Mouse (Mus musculus) limb, embryonic 11.5 days (tissue): ENCODE measurements at regions not wholly inside any gene's neighbourhood (a gene's known extent, or its start where the extent isn't known, plus 50 kb on each side); places are given as distances from the start of the nearest gene placed in this dataset.
A peak's percentile ranks its signal among the peaks of the same experiment; 100 is the strongest.

Source experiments
- ATAC-seq: fragments of 200-750 bp; cut with Nextera tagmentation; 2 replicates; pipeline ENCODE4 v1.8.0; 2017; ENCODE audit warnings: low read depth; ENCODE audit not compliant: insufficient number of reproducible peaks, low FRiP score, low TSS enrichment
- DNase-seq: peaks from one replicate; pipeline ENCODE4 v3.0.0-alpha.2; 2015; ENCODE audit warnings: low spot score
- H3K27ac ChIP-seq: fragments of 300-500 bp; sonication (generic); replicated peaks from 2 replicates; pipeline ENCODE4 v1.5.1; 2014; ENCODE audit warnings: low read depth, mild to moderate bottlenecking, low read length
- H3K27me3 ChIP-seq: fragments of 300-500 bp; sonication (generic); 2 replicates; pipeline ENCODE4 v1.6.1; 2014; ENCODE audit warnings: mild to moderate bottlenecking, low read length, mixed read lengths; ENCODE audit not compliant: control insufficient read depth, insufficient read depth
- H3K36me3 ChIP-seq: fragments of 300-500 bp; sonication (generic); 2 replicates; pipeline ENCODE4 v1.6.1; 2014; ENCODE audit warnings: mild to moderate bottlenecking, low read length, moderate library complexity, mixed read lengths; ENCODE audit not compliant: control insufficient read depth, insufficient read depth
- H3K4me1 ChIP-seq: fragments of 300-500 bp; sonication (generic); 2 replicates; pipeline ENCODE4 v1.6.1; 2014; ENCODE audit warnings: low read length, mixed read lengths; ENCODE audit not compliant: control insufficient read depth, insufficient read depth
- H3K4me2 ChIP-seq: fragments of 300-500 bp; sonication (generic); 2 replicates; pipeline ENCODE4 v1.6.1; 2014; ENCODE audit warnings: low read depth, mild to moderate bottlenecking, moderate library complexity; ENCODE audit not compliant: severe bottlenecking
- H3K4me3 ChIP-seq: fragments of 300-500 bp; sonication (generic); 2 replicates; pipeline ENCODE4 v1.5.1; 2014; ENCODE audit warnings: low read depth, low read length
- H3K9ac ChIP-seq: fragments of 300-500 bp; sonication (generic); 2 replicates; pipeline ENCODE4 v1.6.1; 2014; ENCODE audit warnings: mild to moderate bottlenecking, low read length
- H3K9me3 ChIP-seq: fragments of 300-500 bp; sonication (generic); 2 replicates; pipeline ENCODE4 v1.6.1; 2016; ENCODE audit warnings: low read length; ENCODE audit not compliant: control insufficient read depth
- WGBS: fragments of 180-500 bp; shearing (Covaris S2); extraction: QIAGEN DNeasy Blood & Tissue Kit; methylation state at CpG from one replicate; pipeline ENCODE4 v1.1.7; 2014; 5-methylcytosine and 5-hydroxymethylcytosine counted together

DNA sequence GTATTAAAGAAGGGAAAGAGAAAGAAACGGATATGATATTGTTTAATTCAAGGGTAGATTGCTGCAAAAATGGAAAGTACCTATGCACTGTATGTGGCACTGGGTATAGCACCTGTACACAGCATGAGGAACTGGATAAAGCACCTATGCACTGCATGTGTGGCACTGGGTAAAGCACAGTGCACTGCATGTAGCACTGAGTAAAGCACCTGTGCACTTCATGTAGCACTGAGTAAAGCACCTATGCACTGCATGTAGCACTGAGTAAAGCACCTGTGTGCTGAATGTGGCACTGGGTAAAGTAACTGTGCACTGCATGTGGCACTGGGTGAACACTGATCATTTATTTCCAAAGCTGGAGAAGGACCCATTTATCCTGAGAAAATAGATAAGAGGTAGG lies 280.2 kb upstream of the Fam49a start:
- Histone ChIP-seq H3K4me2 (no peak overlapping the region), H3K9ac (no peak overlapping the region), H3K4me1 (no peaks in the 10 kb centered on the region), H3K4me3 (no peak overlapping the region), H3K27me3 (no peaks in the 10 kb centered on the region), H3K9me3 (peaks cover 2% of the 10 kb centered on the region; the same call in 1 of the 2 replicates), H3K27ac (no peak overlapping the region), H3K36me3 (no peaks in the 10 kb centered on the region)
- ATAC-seq: no peak
- 96% methylated on average over 1 of the region's 1 CpGs for WGBS
- DNase-seq: no peak

- DNase-seq (no peak), ATAC-seq (no peak)
- Histone ChIP-seq H3K4me2 (no peak overlapping the region), H3K9me3 (no peaks in the 10 kb centered on the region), H3K4me3 (no peak overlapping the region), H3K4me1 (no peaks in the 10 kb centered on the region), H3K27ac (no peak overlapping the region), H3K27me3 (no peaks in the 10 kb centered on the region), H3K9ac (no peak overlapping the region), H3K36me3 (no peaks in the 10 kb centered on the region)
- whole genome bisulfite sequencing: 63% methylated on average over 1 of the region's 1 CpGs
Observed at GRCm38 (mm10) chr12:11993513-11993912, 268.4 kb upstream of the Fam49a start.

GRCm38 (mm10) chr12:11999199-11999598 lies 262.7 kb upstream of the Fam49a start:
- no peak overlapping the region for H3K9ac ChIP-seq
- H3K4me2 ChIP-seq: no peak overlapping the region
- WGBS: 84% methylated on average over 4 of the region's 4 CpGs

DNA sequence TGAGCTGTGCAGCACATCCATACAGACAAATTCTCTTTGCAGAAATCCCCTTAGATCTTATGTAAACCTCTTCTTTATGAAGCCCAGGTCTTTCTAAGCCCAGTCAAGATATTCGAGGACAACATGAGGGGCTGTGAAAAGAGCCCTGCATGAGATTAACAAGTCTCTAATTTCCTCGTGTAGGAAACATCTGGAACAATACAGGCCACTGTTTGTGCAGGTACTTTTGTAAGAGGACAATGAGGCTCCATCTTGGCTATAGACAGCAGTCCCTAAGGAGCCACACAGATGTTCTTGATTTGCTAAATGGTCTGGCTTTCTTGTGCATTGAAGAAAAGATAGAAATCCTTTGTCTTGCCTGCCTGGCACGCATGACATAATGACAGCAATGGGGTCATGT lies 259.5 kb upstream of the Fam49a start:
- ATAC-seq (0 out of 2 replicates have a peak, but pooled peaks have one; percentile 57), DNase-seq (no peak)
- no peaks in the 10 kb centered on the region for H3K9me3 ChIP-seq

More at GRCm38 (mm10) chr12:11999199-11999598, 262.7 kb upstream of the Fam49a start:
- DNase-seq (no peak), ATAC-seq (no peak)
- no peak overlapping the region for H3K4me3 ChIP-seq
- no peaks in the 10 kb centered on the region for H3K9me3 ChIP-seq
- H3K4me1 ChIP-seq: no peaks in the 10 kb centered on the region
- no peak overlapping the region for H3K27ac ChIP-seq
- H3K36me3 ChIP-seq: no peaks in the 10 kb centered on the region
- no peaks in the 10 kb centered on the region for H3K27me3 ChIP-seq

DNA sequence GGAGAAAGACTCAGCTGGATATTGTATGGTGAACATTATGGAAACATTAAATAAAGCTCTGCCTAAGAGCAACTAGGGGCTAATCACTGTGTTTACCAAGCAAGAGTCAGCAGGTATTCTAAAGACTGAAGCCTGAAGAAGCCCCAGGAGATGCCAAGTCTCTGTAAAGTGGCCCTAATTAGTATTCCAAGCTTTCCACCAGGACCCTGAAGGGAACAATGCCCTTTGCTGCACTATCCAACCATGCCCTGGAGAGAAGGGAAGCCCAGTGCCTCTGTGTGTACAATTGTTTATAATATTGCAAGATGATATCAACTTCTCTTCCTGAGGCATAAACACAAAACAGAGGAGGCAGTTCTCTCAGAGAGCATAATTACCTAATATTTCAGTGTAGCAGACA lies 251.3 kb upstream of the Fam49a start:
- no peak overlapping the region for H3K4me3 ChIP-seq
- no peaks in the 10 kb centered on the region for H3K36me3 ChIP-seq
- no peak overlapping the region for H3K27ac ChIP-seq
- no peak overlapping the region for H3K9ac ChIP-seq
- H3K9me3 ChIP-seq: no peaks in the 10 kb centered on the region
- no peaks in the 10 kb centered on the region for H3K27me3 ChIP-seq
- no peak for ATAC-seq
- H3K4me2 ChIP-seq: no peak overlapping the region
- DNase-seq: no peak
- H3K4me1 ChIP-seq: no peaks in the 10 kb centered on the region

More for the DNA sequence above, 259.5 kb upstream of the Fam49a start:
- H3K4me1 ChIP-seq: no peaks in the 10 kb centered on the region
- no peak overlapping the region for H3K4me3 ChIP-seq
- H3K9ac ChIP-seq: no peak overlapping the region
- H3K36me3 ChIP-seq: no peaks in the 10 kb centered on the region
- H3K27ac ChIP-seq: no peak overlapping the region
- H3K27me3 ChIP-seq: no peaks in the 10 kb centered on the region
- 36% methylated on average over 3 of the region's 3 CpGs for WGBS
- no peak overlapping the region for H3K4me2 ChIP-seq

GRCm38 (mm10) chr12:12023819-12024470 lies 238.0 kb upstream of the Fam49a start:
- H3K36me3 ChIP-seq: no peaks in the 10 kb centered on the region
- H3K27me3 ChIP-seq: no peaks in the 10 kb centered on the region
- no peak overlapping the region for H3K9ac ChIP-seq
- ATAC-seq (no peak), DNase-seq (no peak)
- no peak overlapping the region for H3K4me3 ChIP-seq
- WGBS: 85% methylated on average over 6 of the region's 6 CpGs
- H3K27ac ChIP-seq: no peak overlapping the region
- H3K9me3 ChIP-seq: no peaks in the 10 kb centered on the region
- no peak overlapping the region for H3K4me2 ChIP-seq
- no peaks in the 10 kb centered on the region for H3K4me1 ChIP-seq

DNA sequence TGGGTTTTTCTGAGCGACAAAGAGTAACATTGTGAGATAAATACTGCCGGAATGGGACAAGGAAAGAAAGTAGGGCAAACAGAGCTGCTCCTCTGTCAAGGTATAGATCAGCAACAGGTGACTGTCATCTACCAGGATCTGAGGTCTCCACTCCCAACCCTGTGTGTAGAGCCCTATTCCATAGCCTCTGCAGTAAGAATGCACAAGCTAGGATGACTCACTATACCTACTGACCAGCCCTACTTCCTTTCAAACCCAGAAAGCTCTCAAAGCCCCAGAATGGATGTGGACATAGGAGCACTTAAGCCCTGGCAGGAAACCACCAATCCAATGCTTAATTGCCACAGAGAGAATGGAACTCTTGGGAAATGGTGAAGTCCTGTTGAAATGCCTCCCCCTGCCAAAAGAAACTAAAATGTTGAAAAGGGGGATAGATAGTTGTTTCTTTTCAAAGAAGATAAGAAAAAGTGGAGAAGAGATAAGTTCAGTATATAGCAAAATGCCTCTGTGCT lies 231.8 kb upstream of the Fam49a start:
- 88% methylated on average over 2 of the region's 2 CpGs for WGBS
- no peak overlapping the region for H3K4me2 ChIP-seq
- H3K4me1 ChIP-seq: no peaks in the 10 kb centered on the region
- ATAC-seq (no peak), DNase-seq (no peak)
- H3K36me3 ChIP-seq: no peaks in the 10 kb centered on the region
- H3K9me3 ChIP-seq: no peaks in the 10 kb centered on the region
- no peaks in the 10 kb centered on the region for H3K27me3 ChIP-seq
- no peak overlapping the region for H3K27ac ChIP-seq
- H3K9ac ChIP-seq: no peak overlapping the region
- no peak overlapping the region for H3K4me3 ChIP-seq

GRCm38 (mm10) chr12:12034521-12034920 lies 227.4 kb upstream of the Fam49a start:
- Histone ChIP-seq H3K9me3 (no peaks in the 10 kb centered on the region), H3K36me3 (no peaks in the 10 kb centered on the region), H3K4me3 (no peak overlapping the region), H3K4me2 (no peak overlapping the region), H3K27me3 (no peaks in the 10 kb centered on the region), H3K27ac (no peak overlapping the region), H3K9ac (no peak overlapping the region), H3K4me1 (no peaks in the 10 kb centered on the region)
- ATAC-seq: no peak
- no peak for DNase-seq

- Histone ChIP-seq H3K4me2 (no peak overlapping the region), H3K9ac (no peak overlapping the region), H3K27ac (no peak overlapping the region), H3K27me3 (no peaks in the 10 kb centered on the region), H3K9me3 (no peaks in the 10 kb centered on the region), H3K4me1 (no peaks in the 10 kb centered on the region), H3K36me3 (no peaks in the 10 kb centered on the region), H3K4me3 (no peak overlapping the region)
- ATAC-seq: no peak
- WGBS: 91% methylated on average over 1 of the region's 1 CpGs
- no peak for DNase-seq
Observed at GRCm38 (mm10) chr12:12039217-12039616, 222.7 kb upstream of the Fam49a start.
